Mouse (Mus musculus): Measurements from ENCODE around the gene Nps.
"Not testable (repeated sequence)": the region's sequence is repeated elsewhere in the genome, so short reads cannot be mapped to it uniquely, and the experiment has no call there.

The Nps gene

GRCm38 (mm10) chr7:135258053-135258753, at the start of gene Nps:
TSS of gene Nps (plus strand) at chr7:135258703.
- ATAC-seq (ENCODE audit: insufficient number of reproducible peaks, low FRiP score, low TSS enrichment) = not testable (repeated sequence)

DNA sequence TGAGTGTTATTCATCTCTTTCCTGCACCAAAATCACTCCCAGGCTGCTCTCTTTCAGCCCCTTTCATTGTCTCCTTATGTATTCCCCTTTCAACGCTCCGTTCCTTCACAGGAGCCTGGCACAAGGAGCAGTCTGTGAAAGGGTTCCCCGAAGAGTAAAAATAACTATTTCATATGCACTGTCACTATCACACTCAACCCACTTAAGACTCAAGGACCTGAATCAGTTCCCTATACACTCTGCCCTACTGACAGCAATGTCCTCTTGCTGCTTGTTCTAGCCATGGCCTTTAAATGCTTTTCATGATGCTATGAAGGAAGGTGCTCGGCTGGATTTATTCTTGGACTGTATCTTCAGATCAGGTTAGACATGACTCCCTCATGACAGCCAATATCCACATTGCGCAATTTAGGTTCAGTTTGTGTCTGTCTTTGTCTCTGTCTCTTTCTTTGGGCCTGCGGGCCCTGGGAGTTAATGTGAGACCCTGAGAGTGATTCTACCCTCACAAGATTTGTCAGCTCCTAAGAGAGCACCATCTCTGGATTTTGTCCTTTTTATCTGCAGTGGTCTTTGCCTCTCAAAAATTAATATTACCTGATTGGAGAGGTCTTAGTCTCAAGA, 49.4 kb upstream of the Nps start:
- no peak for ATAC-seq (ENCODE audit: insufficient number of reproducible peaks, low FRiP score, low TSS enrichment)

- ATAC-seq (ENCODE audit: insufficient number of reproducible peaks, low FRiP score, low TSS enrichment) = no peak
These were observed 48.2 kb upstream of the Nps start for GRCm38 (mm10) chr7:135210296-135210695.

DNA sequence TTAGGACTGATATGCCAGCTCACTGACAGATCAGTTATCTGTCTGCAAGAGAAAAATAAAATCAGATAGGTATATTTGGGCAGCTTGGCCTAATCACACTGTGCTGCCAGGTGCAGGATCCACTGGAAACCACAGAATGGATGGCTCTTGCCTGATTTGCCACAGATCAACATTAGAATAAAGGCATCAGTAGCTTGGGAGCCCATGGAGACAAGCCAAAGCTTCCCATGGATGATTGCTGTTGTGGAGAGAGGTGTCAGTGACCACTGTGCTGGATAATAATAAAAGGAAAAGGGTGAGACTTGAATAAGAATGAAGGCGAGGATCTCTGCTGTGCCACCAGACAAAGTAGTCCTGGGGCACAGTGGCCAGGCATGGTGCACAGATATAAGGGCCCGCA, 47.7 kb upstream of the Nps start:
- no peak for ATAC-seq (ENCODE audit: insufficient number of reproducible peaks, low FRiP score, low TSS enrichment)

GRCm38 (mm10) chr7:135212505-135212904, 46.0 kb upstream of the Nps start:
- no peak for ATAC-seq (ENCODE audit: insufficient number of reproducible peaks, low FRiP score, low TSS enrichment)

- ATAC-seq (ENCODE audit: insufficient number of reproducible peaks, low FRiP score, low TSS enrichment) = no peak
These were observed 37.0 kb upstream of the Nps start for GRCm38 (mm10) chr7:135221475-135221874.

DNA sequence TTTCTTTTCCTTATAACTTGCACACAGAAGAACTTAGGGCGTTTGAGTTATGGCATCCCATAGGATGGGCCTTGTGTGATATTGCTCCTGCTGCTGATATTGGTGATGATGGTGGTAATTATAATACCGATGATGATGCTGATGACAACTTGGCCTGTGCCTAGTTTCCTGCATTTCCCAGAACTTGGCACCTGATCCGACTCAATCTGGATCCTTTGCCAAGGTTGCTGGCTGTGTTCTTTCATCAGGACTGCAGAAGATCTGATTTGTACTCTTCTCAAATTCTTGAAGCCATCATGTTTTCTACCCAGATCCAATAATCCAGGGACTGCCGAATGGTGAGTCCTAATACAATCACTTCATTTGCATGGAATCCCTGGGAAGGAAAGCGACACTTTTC, 32.5 kb upstream of the Nps start:
- ATAC-seq (ENCODE audit: insufficient number of reproducible peaks, low FRiP score, low TSS enrichment) = no peak

DNA sequence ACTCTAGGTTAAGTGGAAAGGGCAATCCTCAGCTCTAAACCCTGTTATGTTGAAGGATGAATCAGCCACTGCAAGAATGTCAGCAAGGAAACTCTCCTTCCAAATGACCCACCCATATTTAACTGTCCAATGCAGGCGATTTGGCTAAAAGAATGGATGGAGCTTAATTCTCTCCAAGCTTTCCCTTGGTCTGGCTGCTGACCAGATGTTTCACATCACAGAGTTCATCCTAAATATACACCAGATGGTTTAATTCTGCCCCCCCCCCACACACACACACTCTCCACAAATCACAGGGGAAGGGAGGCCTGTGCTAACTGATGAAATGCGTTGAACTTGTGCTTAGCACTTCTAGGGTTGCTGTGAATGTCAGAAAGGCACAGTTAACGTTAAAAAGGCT, 21.4 kb upstream of the Nps start:
- no peak for ATAC-seq (ENCODE audit: insufficient number of reproducible peaks, low FRiP score, low TSS enrichment)

DNA sequence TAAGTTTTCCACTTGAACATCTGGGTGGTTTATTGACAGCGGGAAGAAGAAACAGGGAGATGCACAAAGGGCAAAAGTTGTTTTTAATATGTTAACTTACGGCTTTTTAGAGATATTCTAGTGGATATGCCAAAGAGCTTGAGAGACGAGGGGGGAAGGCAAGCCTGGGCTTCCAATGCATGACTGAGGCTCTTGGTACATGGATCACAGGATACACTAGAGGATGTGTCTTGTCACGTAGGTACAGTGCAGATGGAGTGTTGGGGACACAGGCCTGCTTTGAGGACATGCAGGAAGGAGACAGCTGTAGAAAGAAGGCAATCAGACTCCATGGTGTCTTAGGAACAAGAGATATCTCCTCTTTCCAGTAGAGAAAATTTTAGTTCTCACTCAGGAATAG, 19.1 kb upstream of the Nps start:
- ATAC-seq (ENCODE audit: insufficient number of reproducible peaks, low FRiP score, low TSS enrichment) = no peak

GRCm38 (mm10) chr7:135240006-135240405, 18.5 kb upstream of the Nps start:
- ATAC-seq (ENCODE audit: insufficient number of reproducible peaks, low FRiP score, low TSS enrichment) = no peak

DNA sequence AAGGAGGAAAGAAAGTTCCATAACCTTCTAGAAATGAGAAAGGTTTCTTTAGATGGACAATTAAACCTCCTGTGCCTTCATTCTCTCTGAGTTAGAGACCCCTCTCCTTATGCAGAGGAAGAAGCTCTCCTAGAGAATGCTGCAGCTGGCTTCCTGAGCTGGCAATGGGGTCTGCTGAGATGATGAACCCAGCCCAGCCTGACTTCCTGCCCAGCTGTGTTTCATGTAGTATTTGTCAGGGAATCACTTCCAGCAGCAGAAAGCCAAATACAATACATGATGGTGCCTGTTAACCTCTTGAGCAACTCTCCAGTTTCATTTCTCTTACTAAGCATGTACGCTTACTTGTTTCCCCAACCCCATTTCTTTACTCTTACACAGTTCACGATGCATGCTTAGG, 17.9 kb upstream of the Nps start:
- ATAC-seq (ENCODE audit: insufficient number of reproducible peaks, low FRiP score, low TSS enrichment) = no peak

- no peak for ATAC-seq (ENCODE audit: insufficient number of reproducible peaks, low FRiP score, low TSS enrichment)
These were observed 14.2 kb upstream of the Nps start for GRCm38 (mm10) chr7:135244171-135244880.

- no peak for ATAC-seq (ENCODE audit: insufficient number of reproducible peaks, low FRiP score, low TSS enrichment)
These were observed 12.1 kb upstream of the Nps start for GRCm38 (mm10) chr7:135246386-135246785.

DNA sequence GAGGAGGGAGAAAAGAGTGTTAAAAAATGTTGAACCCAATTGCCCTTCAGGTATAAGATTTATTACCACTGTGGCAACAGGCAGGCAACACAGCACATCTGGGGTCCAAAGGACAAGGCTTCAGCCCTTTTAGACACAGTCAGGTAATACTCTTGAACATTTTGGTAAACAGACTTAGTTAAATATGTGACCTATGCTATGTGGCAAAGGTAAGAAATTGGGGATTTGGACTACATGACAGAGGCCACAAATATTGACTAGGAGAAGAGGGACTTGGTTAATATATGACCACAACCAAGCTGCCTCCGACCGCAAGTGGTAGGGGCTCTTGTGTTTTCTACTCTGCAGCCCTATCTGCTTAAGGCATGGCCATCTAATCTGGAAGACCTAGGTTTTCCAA, 5.3 kb upstream of the Nps start:
- ATAC-seq (ENCODE audit: insufficient number of reproducible peaks, low FRiP score, low TSS enrichment) = no peak

DNA sequence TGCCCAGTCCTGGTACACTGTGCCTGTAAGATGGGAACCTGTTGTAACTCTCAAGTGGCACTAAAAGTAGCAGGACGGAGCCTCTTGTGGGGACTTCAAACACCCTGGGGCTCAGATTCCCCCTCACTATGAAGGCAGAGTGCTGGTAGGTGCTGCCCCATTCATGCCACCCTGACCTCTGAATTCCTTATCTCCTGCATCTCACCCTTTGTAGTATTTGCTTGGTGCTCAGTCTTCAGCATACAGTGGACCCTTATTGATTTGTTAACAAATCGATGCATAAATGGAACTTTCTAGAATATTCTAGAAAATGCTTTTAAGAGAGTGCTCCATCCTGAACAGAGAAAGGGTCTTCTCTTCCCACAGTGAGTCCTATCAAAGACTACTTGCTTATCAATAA, 4.1 kb upstream of the Nps start:
- no peak for ATAC-seq (ENCODE audit: insufficient number of reproducible peaks, low FRiP score, low TSS enrichment)

DNA sequence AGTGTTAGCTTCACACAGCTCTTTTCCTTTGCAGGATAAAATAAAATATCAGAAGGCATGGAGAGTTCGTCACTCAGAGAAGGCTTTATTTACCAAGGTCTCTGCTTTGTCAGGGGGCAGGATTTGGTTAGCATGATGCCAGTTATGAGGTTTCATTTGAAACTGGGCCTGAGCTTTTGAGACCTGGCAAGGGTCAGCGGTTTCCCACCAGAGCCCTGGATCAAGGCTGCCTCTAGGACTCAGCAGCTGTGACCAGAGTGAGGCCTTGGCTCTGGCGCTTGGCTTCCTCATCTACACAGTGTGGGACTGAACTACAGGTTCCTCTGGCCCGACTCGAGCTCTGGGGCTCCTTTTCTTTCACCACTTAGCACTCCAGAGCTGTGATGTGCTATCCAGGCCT, 12.5 kb downstream of the Nps start:
- ATAC-seq (ENCODE audit: insufficient number of reproducible peaks, low FRiP score, low TSS enrichment) = no peak

DNA sequence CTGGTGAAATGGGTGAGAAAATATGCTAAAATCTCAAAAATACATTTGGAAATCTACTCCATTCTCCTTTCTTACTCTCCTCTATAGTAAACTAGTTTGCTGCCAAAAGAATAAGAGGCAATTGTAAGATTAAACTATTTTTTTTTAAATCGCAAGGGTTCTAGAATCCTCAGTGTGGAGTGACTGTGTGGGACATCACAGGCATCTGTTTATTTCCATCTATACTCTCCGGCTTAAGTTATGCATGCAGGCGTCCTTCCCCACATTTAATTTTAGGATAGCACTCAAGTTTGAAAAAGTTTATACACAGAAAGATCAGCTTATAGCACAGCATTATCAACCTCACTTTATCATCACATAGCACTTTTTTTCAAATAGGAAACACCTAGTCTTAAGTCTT, 24.7 kb downstream of the Nps start:
- ATAC-seq (ENCODE audit: insufficient number of reproducible peaks, low FRiP score, low TSS enrichment) = no peak

DNA sequence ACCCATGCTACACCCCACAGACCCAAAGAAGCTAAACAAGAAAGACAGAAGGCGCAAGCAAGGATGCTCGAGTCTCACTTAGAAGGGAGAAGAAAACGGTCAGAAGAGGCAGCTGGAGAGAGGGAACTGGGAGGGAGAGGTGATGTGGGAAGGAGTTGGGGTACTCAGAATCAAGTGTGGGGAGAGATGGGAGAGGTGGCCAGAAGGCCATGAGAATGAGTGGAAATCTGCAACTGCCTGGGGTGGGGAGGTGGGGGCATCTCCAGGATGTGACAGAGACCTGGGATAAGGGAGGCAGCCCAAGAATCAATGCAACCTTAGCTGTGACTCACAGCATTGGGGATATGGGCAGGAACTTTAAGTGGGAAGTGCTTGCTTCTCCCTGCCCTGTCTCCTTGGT, 31.5 kb downstream of the Nps start:
- no peak for ATAC-seq (ENCODE audit: insufficient number of reproducible peaks, low FRiP score, low TSS enrichment)

DNA sequence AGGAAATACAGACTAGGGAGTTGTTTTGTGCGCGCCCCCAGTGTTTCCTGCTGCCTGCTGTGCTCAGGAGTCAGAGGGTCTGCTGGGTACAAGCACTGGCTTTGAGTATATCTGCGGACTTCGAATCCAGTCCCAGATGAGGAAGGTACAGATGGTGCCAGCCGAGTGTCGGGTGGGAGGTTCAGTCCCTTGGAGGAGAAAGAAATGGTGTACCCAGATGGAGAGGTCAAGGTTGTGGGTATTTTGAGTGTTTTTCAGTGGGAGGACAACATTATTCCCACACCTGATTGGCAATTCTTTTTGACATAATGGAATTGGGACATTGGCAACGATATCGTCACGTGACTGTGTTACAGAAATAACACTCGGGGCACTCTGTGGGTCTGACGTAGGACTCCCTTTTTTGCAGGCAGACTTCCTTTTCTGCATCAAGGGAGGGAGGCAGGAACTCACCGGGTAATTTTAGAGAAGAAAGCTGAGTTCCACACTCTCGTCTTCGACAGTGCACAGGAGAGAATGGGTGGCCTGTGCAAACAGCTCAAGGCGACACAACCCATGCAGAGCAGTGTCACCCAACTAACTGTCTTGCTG, 33.2 kb downstream of the Nps start:
- no peak for ATAC-seq (ENCODE audit: insufficient number of reproducible peaks, low FRiP score, low TSS enrichment)

DNA sequence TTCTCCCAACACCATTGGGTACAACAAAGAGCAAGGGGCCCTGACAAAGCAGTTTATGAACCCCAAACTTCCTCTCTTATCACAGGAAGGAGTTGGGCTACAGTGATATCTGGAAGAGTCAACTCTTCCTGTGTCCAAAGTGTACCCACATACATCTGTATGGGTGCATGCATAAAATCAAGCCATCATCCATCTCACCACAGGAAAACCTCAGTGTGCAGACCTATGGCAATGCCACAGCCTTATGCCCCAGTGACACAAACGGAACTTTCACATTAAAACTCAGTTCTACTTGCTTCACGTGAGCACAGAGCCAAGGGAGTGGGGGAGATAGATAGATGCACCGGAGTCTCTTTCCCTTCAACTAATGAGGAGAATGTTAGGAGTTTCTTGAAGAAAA, 36.0 kb downstream of the Nps start:
- no peak for ATAC-seq (ENCODE audit: insufficient number of reproducible peaks, low FRiP score, low TSS enrichment)

- no peak for ATAC-seq (ENCODE audit: insufficient number of reproducible peaks, low FRiP score, low TSS enrichment)
These were observed 46.0 kb downstream of the Nps start for GRCm38 (mm10) chr7:135304496-135304895.
